Mouse (Mus musculus) B cell, adult 67 days (primary cell): ENCODE data around the gene B4galnt4. TPM values are rescaled to one million over a fixed set of nuclear protein-coding genes. Genes with fewer than 3 reads are reported as not detected.

Source experiments
- total RNA-seq, 2 experiments: library from RNA; stranded (reverse); gene quantifications; 4 replicates each; pipeline ENCODE4 v1.2.4; 2023

The B4galnt4 gene
- not detected for total RNA-seq

DNA sequence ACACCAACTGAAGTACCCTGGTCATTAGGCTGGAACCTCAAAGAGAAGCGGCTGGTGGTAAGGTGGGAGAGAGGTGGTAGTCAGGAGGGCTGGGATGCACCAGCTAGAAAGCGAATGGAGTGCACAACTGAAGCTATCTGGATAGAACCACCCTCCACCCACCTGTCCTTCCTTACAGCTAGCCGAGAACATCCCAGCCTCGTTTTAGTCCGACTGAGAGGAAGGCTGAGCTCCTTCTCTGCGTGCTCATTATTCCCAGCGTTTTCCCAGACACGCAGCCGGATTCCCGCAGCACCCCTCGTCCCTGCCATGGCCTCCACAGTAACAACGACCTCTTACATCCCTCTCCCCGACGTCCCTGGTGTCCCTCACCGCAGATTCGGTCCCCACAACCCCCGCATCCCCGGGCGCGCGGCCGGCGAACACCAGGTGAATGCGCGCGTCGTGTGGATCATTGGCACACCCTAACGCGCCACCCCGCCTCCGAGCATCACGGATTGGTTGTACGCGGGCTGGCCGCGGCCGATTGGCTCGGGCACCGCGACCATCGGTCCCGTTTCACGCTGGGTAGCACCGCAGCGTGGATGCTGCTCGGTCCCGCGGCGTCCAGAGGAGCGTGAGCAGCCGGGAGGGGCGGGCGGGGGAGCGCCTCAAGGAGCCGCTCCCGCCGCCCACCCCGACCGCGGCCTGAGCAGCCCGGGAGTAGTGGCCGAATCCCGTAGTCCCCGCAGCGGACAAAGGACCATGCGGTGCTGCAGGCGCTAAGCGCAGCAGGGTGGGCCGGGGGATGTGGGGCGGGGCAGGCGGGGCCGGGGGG, at the start of gene B4galnt4:
B4galnt4 (plus strand) TSS at position 679 of the 817 bp plus-strand sequence.

DNA sequence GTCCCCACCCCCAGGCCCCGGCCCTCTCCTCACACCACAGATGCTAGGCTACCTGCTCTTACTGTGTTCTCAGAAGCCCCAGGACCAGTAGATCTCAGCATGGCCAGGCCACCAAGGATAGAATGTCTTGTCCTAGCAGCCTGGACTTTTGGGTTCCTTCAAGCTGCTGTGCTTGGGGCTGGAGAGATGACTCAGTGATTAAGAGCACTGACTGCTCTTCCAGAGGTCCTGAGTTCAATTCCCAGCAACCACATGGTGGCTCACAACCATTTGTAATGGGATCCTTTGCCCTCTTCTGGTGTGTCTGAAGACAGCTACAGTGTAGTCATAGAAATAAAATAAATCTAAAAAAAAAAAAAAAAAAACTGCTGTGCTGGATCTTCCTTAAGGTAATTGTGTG, 43.1 kb upstream of the B4galnt4 start, which contains the start of gene Ifitm6:
Ifitm6 (minus strand) TSS at position 101 of the 400 bp plus-strand sequence.

DNA sequence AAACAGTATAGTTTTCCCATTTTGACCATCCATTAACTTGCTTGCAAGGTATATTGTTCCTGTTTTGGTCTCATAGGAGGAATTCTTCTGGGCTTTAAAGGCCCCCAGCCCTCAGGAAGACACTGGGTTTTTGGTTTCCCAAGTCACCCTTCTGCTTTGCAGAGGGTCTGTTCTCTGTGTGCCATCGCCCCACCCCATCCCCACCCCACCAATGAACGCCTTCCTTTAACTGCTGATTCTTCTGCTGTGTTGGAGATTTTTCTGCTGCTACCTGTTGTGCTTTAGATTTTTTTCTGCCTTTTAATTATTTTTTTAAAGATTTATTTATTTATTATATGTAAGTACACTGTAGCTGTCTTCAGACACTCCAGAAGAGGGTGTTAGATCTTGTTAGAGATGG, 32.1 kb upstream of the B4galnt4 start, which contains the start of gene Gm17387:
Gm17387 (plus strand) TSS at position 301 of the 400 bp plus-strand sequence.

DNA sequence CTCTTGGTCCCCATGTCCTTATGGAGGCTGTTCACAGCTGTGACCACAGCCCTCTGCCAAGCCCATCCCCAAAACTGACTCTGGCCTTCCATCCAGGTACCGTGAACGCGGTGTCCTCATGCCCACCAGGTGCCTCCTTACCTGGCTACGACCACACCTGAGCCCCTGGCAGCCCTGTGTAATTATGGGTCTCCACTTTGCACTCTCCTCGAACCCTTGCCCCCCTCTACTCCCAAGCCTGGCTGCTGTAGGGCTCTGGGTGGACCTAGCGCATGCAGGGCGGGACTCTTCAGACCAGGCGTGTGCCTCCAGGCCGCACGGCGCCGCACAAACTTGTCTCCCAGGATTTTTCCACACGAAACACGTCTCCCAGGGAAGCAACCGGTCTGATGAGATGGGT, 16.9 kb downstream of the B4galnt4 start, which contains the start of gene Pkp3:
Pkp3 (plus strand) TSS at position 378 of the 400 bp plus-strand sequence.

DNA sequence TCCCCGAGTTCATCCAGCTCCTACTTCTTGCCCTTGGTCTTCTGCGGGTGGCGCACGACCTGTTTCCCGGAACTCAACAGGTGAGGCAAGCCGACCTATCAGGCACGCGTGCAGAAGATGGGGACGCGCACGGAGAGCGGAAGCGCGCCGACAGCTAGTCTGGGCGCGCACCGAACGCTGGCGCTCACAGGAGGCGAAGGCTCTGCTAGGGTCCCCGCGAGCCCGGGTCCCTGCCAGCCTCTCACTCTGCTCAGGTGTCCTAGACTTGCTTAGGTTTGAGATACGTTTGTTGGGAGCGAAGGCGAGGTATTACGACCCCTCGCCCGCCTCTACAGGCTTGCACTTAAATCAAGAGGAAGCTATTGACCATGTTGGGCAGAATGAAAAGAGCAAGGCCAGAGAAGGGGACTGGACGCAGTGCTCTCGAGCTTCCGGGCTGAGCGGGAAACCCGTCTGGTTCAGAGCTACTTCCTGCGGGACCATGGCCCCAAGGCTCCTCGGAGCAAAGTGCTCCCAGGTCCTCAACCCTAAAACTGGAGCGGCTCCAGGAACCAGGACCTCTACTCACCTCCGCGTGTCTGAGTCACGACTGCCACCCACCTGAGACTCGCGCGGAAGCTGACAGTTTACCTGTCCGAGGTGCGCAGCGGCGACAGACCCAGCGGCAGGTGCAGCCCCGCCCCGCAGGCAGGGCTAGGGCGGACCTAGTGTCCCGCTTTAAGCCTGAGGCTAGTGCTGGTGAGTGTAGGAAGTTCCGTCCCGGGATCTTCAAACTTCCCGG, 39.2 kb downstream of the B4galnt4 start, which contains the start of gene Sigirr:
Sigirr (minus strand) TSS at position 662 of the 781 bp plus-strand sequence.

DNA sequence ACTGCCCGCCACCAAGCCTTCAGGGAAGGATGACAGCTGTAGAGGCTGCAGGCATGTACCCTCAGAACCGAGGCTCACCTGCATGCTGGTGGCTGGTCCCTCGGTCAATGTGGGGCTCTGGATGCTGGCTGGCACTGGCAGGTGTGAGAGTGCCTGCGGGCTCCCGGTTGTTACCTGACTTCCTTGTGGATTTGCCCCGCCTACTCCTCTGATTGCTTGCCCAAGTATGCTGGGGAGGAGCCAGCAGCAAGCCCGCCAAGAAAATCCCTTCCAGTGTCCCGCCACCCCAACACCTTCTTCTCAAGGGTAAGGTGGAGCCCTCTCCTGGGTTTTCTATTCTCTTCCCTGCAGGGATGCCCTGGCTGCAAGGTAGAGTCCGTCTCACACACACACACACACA, 56.7 kb downstream of the B4galnt4 start, which contains the start of gene Ano9:
Ano9 (minus strand) TSS at position 171 of the 400 bp plus-strand sequence.

Other genes with a start within 250 kb of the B4galnt4 start
- gene Zfp941, start 238.9 kb upstream of the B4galnt4 start, total RNA-seq, result under 1 TPM in 1 of 2 experiments, not detected in 1; 0.15 TPM
- gene Urah, start 226.1 kb upstream of the B4galnt4 start, total RNA-seq, result not detected
- gene Scgb1c1, start 215.6 kb upstream of the B4galnt4 start, total RNA-seq, result not detected
- gene Odf3, start 213.3 kb upstream of the B4galnt4 start, total RNA-seq, result not detected
- not detected for gene Gm45785, start 204.8 kb upstream of the B4galnt4 start, total RNA-seq
- 100 to 1,000 TPM; 112 to 126 TPM for gene Ric8a, start 204.1 kb upstream of the B4galnt4 start, total RNA-seq
- gene Bet1l, start 203.5 kb upstream of the B4galnt4 start, total RNA-seq, result 10 to 100 TPM; 22.5 to 22.8 TPM
- 10 to 100 TPM; 79.6 to 82.9 TPM for gene Psmd13, start 179.1 kb upstream of the B4galnt4 start, total RNA-seq
- 10 to 100 TPM; 10.8 to 12.7 TPM for gene Sirt3, start 178.8 kb upstream of the B4galnt4 start, total RNA-seq
- gene Cox8b, start 160.7 kb upstream of the B4galnt4 start, total RNA-seq, result not detected
- gene Nlrp6, start 140.2 kb upstream of the B4galnt4 start, total RNA-seq, result not detected
- gene Pgghg, start 119.7 kb upstream of the B4galnt4 start, total RNA-seq, result 10 to 100 TPM; 20.9 to 22.3 TPM
- not detected for gene Ifitm5, start 110.8 kb upstream of the B4galnt4 start, total RNA-seq
- gene Gm45717, start 105.2 kb upstream of the B4galnt4 start, total RNA-seq, result not detected
- 10 to 100 TPM; 14.7 to 16.9 TPM for gene Ifitm2, start 105.1 kb upstream of the B4galnt4 start, total RNA-seq
- 1 to 10 TPM in 1 of 2 experiments, not detected in 1; 1.1 TPM for gene Ifitm1, start 93.9 kb upstream of the B4galnt4 start, total RNA-seq
- gene Ifitm3, start 50.3 kb upstream of the B4galnt4 start, total RNA-seq, result 1 to 10 TPM; 2.1 to 4.4 TPM
- gene Ifitm6, start 43.2 kb upstream of the B4galnt4 start, total RNA-seq, result not detected
- not detected for gene Gm17387, start 32.0 kb upstream of the B4galnt4 start, total RNA-seq
- 10 to 100 TPM; 27.8 to 32.3 TPM for gene Pkp3, start 17.1 kb downstream of the B4galnt4 start, total RNA-seq
- 10 to 100 TPM; 44.7 to 51.9 TPM for gene Sigirr, start 39.5 kb downstream of the B4galnt4 start, total RNA-seq
- gene Ano9, start 56.7 kb downstream of the B4galnt4 start, total RNA-seq, result not detected
- 1 to 10 TPM; 9.0 to 9.8 TPM for gene Ptdss2, start 61.3 kb downstream of the B4galnt4 start, total RNA-seq
- gene Rnh1, start 111.8 kb downstream of the B4galnt4 start, total RNA-seq, result 10 to 100 TPM; 76.8 to 79.0 TPM
- 10 to 100 TPM; 23.1 to 28.1 TPM for gene Hras, start 132.9 kb downstream of the B4galnt4 start, total RNA-seq
- 1 to 10 TPM; 5.4 to 7.7 TPM for gene Lrrc56, start 133.1 kb downstream of the B4galnt4 start, total RNA-seq
- 1 to 10 TPM; 4.9 TPM for gene Lmntd2, start 153.0 kb downstream of the B4galnt4 start, total RNA-seq
- 10 to 100 TPM; 13.4 to 15.4 TPM for gene Rassf7, start 154.8 kb downstream of the B4galnt4 start, total RNA-seq
- 100 to 1,000 TPM; 149 TPM for gene Phrf1, start 167.7 kb downstream of the B4galnt4 start, total RNA-seq
- 10 to 100 TPM; 27.7 to 43.8 TPM for gene Irf7, start 205.4 kb downstream of the B4galnt4 start, total RNA-seq
- not detected for gene Cdhr5, start 215.7 kb downstream of the B4galnt4 start, total RNA-seq
- not detected for gene Sct, start 218.0 kb downstream of the B4galnt4 start, total RNA-seq
- not detected for gene Drd4, start 230.9 kb downstream of the B4galnt4 start, total RNA-seq